Mouse (Mus musculus) kidney, postnatal 0 days (tissue): ENCODE measurements around the gene Selenom. TPM values are rescaled to one million over a fixed set of nuclear protein-coding genes. Genes with fewer than 3 reads are reported as not detected.

ENCODE experiments used
- ATAC-seq: fragments of 200-750 bp; cut with Nextera tagmentation; replicated peaks from 2 replicates; pipeline ENCODE4 v1.8.0; 2017; ENCODE audit warnings: low read depth, moderate number of reproducible peaks, moderate TSS enrichment, moderate library complexity; ENCODE audit not compliant: low FRiP score
- DNase-seq: peaks from one replicate; pipeline ENCODE4 v3.0.0-alpha.2; 2016; ENCODE audit warnings: low spot score
- H3K27ac ChIP-seq: fragments of 300-500 bp; sonication (generic); 2 replicates; pipeline ENCODE4 v1.5.1; 2014; ENCODE audit warnings: mild to moderate bottlenecking
- H3K27me3 ChIP-seq: fragments of 300-500 bp; sonication (generic); 2 replicates; pipeline ENCODE4 v1.6.1; 2014; ENCODE audit warnings: low read length, mixed read lengths; ENCODE audit not compliant: insufficient read depth
- H3K36me3 ChIP-seq: fragments of 300-500 bp; sonication (generic); 2 replicates; pipeline ENCODE4 v1.6.1; 2014; ENCODE audit warnings: low read length, mixed read lengths; ENCODE audit not compliant: insufficient read depth
- H3K4me1 ChIP-seq: fragments of 300-500 bp; sonication (generic); replicated peaks from 2 replicates; pipeline ENCODE4 v1.6.1; 2014; ENCODE audit warnings: antibody characterized with exemption, low read length, mixed read lengths; ENCODE audit not compliant: insufficient read depth
- H3K4me2 ChIP-seq: fragments of 300-500 bp; sonication (generic); 2 replicates; pipeline ENCODE4 v1.6.1; 2014; ENCODE audit warnings: mild to moderate bottlenecking, low read length, moderate library complexity, mixed read lengths
- H3K4me3 ChIP-seq: fragments of 300-500 bp; sonication (generic); replicated peaks from 2 replicates; pipeline ENCODE4 v1.5.1; 2014; ENCODE audit warnings: low read depth, low read length
- H3K9ac ChIP-seq: fragments of 300-500 bp; sonication (generic); 2 replicates; pipeline ENCODE4 v1.6.1; 2014; ENCODE audit warnings: low read depth, low read length
- H3K9me3 ChIP-seq: fragments of 300-500 bp; sonication (generic); replicated peaks from 2 replicates; pipeline ENCODE4 v1.6.1; 2016; ENCODE audit warnings: low read length, inconsistent platforms, mixed read lengths
- CTCF ChIP-seq: IDR thresholded peaks from 2 replicates; pipeline ENCODE4 v1.5.1; 2016; ENCODE audit warnings: antibody characterized with exemption, low read depth, mild to moderate bottlenecking, moderate library complexity
- WGBS: fragments of 180-500 bp; shearing (Covaris S2); extraction: QIAGEN DNeasy Blood & Tissue Kit; methylation state at CpG from one replicate; pipeline ENCODE4 v1.1.7; 2014; 5-methylcytosine and 5-hydroxymethylcytosine counted together
- polyA plus RNA-seq: library from polyadenylated mRNA; unstranded; fragments of >200 nt; fragmentation: Nextera tagmentation; extraction: Ambion mirVana; gene quantifications from 2 replicates; pipeline ENCODE4 v1.2.1, GENCODE M21; 2015

Selenom gene
- polyA plus RNA-seq, 1 experiment from 2014 or later, result 124 TPM

DNA sequence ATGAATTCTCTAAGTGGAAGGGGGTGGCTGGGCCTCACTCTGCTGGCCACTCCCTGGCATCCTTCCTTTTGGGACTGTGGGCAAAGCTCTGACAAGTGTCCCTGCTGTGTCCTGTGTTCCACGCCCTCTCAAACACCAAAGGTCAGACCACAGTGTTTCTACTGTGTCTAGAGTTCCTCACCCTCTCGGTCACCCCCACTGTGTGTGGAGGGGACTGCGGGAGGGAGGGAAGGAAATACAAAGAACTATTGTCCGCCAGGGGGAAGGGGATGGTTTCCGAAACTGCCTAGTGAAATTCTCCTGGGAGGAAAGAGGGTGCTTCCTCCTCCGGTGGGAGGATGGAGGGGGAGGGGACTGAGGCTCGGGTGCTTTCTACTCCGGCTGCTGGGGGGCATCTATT is 20.5 kb downstream of the Selenom start:
- no peak for DNase-seq
- no peak for ATAC-seq

DNA sequence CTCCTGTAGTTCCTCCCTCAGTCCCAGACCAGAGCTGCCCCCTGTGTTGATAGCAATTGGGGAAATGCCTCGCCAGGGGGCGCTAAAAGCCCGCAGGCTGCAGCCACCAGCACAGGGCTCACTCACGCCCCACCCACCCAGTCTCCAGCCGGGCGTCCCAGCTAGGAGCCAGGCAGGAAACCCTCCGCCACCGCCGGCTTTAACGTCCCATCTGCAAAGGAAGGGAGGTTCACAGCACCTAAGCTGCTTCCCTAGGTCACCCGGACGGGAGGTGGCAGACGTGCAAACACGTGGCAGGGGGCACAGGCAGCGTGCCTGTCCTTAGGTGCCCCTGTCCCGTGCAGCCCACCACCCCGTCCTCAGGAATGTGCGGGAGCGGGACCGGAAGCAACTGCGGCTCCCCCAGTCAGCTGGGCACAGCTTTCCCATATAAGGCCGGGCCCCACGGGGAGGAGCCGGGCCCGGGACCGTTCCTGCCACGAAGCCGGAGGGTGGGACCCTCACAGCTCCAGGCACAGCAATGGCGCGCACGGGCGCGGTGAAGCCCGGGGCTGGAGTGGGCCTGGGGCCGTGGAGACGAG is 21.0 kb downstream of the Selenom start:
- H3K9ac ChIP-seq, result peak overlapping the region; percentile 46
- H3K36me3 ChIP-seq, result peaks cover 32% of the 10 kb centered on the region
- H3K27ac ChIP-seq, result peak overlapping the region; percentile 93
- WGBS, result 1% methylated on average over 36 of the region's 36 CpGs
- H3K4me2 ChIP-seq, result peak overlapping the region; percentile 62
- peak; percentile 95 for TF ChIP-seq CTCF
- H3K4me3 ChIP-seq, result peak overlapping the region; percentile 31
- no peaks in the 10 kb centered on the region for H3K9me3 ChIP-seq
- no peaks in the 10 kb centered on the region for H3K27me3 ChIP-seq
- peaks cover 31% of the 10 kb centered on the region for H3K4me1 ChIP-seq
- peak; percentile 97 for DNase-seq
- ATAC-seq, result peak; percentile 74

More for the DNA sequence above, 20.5 kb downstream of the Selenom start:
- TF ChIP-seq CTCF, result no peak
- peak overlapping the region; percentile 93; the same call in 1 of the 2 replicates for H3K27ac ChIP-seq
- H3K9me3 ChIP-seq, result no peaks in the 10 kb centered on the region
- no peaks in the 10 kb centered on the region for H3K27me3 ChIP-seq
- H3K36me3 ChIP-seq, result peaks cover 37% of the 10 kb centered on the region
- H3K4me3 ChIP-seq, result peak overlapping the region; percentile 31; the same call in 1 of the 2 replicates
- 14% methylated on average over 8 of the region's 8 CpGs for WGBS
- peak overlapping the region; percentile 43 for H3K9ac ChIP-seq
- H3K4me1 ChIP-seq, result peaks cover 31% of the 10 kb centered on the region
- peak overlapping the region; percentile 62 for H3K4me2 ChIP-seq

DNA sequence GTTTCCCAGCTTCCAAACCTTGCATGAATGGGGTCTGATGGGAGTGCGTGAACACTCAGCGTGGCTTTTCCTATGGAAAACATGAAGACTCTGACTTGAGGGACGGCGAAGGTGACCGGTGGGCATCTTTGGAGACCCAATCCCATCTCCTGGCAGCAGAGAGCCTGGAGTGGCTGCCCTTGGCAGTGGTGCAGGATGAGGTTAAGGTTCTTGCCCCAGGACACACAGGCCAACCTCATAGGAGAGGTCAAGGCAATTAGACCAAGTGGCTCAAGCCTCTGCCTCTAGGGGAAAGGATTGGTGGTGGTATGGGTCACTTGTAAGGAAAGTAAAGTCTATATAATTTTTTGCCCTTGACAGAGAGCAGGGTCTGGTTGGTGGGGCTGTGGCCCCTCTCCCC is 21.6 kb downstream of the Selenom start:
- TF ChIP-seq CTCF, result no peak
- 31% methylated on average over 5 of the region's 5 CpGs for WGBS
- DNase-seq, result no peak

DNA sequence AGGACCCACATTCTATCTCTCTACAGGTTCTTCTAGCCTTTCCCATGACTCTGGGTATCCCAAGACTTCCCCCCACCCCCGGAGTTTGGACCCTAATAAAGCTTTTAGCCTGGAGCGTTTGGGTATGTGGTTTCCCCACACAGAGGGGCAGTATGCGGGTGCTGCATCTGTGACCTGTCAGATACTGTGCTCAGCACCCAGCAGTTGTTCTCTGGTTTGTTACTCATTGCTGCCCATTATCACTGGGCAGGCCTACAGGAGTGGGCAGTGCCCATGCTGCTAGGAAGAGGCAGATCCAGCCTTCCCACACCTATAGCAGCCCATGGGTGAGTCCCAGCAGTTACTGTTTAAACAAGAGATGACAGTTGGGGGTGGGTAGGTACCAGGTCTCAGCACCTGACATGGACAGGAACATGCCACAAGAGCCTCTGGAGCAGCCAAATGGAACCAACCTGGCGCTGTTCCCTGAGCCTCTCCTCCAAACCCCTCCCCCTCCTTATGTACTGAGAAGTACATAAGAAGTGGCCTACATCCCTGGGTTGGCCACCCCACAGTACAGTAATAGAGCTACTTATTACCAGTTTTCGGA is 22.4 kb downstream of the Selenom start:
- Histone ChIP-seq H3K27me3 (no peaks in the 10 kb centered on the region), H3K9me3 (no peaks in the 10 kb centered on the region), H3K9ac (peak overlapping the region; percentile 24; the same call in 1 of the 2 replicates), H3K4me2 (peak overlapping the region; percentile 62), H3K36me3 (peaks cover 19% of the 10 kb centered on the region), H3K27ac (peak overlapping the region; percentile 93), H3K4me1 (peaks cover 31% of the 10 kb centered on the region), H3K4me3 (peak overlapping the region; percentile 67; the same call in 1 of the 2 replicates)
- ATAC-seq (peak; percentile 74), DNase-seq (peak; percentile 67)
- 60% methylated on average over 5 of the region's 5 CpGs for WGBS
- no peak for TF ChIP-seq CTCF

More for the DNA sequence above, 21.6 kb downstream of the Selenom start:
- H3K9me3 ChIP-seq, result no peaks in the 10 kb centered on the region
- peak overlapping the region; percentile 93 for H3K27ac ChIP-seq
- peak overlapping the region; percentile 62 for H3K4me2 ChIP-seq
- peak overlapping the region; percentile 31 for H3K4me3 ChIP-seq
- H3K36me3 ChIP-seq, result peaks cover 27% of the 10 kb centered on the region
- peak overlapping the region; percentile 46 for H3K9ac ChIP-seq
- no peak for ATAC-seq
- no peaks in the 10 kb centered on the region for H3K27me3 ChIP-seq
- peaks cover 31% of the 10 kb centered on the region for H3K4me1 ChIP-seq

DNA sequence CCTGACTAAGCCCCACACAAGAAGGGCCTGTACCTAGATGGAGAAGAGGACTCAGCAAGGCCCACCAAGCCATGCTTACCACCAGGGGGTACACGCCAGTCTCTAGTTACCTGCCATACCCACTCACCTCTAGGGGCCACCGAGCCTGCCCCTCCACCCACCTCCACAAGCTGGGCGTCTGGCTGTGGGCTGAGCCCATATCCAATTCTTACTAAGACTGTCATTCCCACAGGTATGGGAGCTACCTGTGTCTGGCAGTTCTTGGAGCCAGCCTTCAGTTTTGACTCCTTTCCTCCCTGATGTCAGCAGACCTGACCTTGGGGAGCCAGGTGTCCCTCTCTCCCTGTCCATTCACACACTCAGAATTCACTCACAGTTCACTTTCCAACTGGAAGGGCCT is 23.2 kb downstream of the Selenom start:
- Histone ChIP-seq H3K9me3 (no peaks in the 10 kb centered on the region), H3K9ac (peak overlapping the region; percentile 83), H3K27me3 (no peaks in the 10 kb centered on the region), H3K36me3 (peaks cover 10% of the 10 kb centered on the region; the same call in 1 of the 2 replicates), H3K4me3 (peak overlapping the region; percentile 67), H3K4me1 (peaks cover 31% of the 10 kb centered on the region), H3K27ac (peak overlapping the region; percentile 93), H3K4me2 (peak overlapping the region; percentile 62)
- no peak for ATAC-seq
- DNase-seq, result no peak
- TF ChIP-seq CTCF, result peak; percentile 14; the same call in 1 of the 2 replicates
- WGBS, result 73% methylated on average over 3 of the region's 3 CpGs

DNA sequence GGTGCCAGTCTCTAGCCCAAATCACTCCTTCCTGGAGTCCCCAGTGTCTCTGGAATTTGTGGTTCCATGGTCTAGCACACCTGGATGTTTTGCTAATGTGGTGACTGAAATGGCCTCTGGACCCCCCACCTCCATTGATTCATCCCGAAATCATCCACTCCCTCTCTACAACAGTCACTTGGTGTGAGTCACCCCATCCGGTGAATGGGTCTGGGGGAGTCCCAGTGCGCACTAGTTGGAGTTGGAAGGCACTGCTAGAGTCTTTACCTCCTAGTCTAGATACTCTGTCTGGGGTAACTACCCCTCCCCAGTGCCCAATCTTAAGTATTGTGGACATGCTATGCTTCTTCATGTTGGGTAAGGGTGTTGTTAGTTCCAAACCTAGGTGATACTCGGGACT is 23.9 kb downstream of the Selenom start:
- H3K9me3 ChIP-seq, result no peaks in the 10 kb centered on the region
- no peaks in the 10 kb centered on the region for H3K27me3 ChIP-seq
- peak overlapping the region; percentile 62 for H3K4me2 ChIP-seq
- no peak for TF ChIP-seq CTCF
- H3K4me1 ChIP-seq, result peaks cover 31% of the 10 kb centered on the region
- ATAC-seq, result no peak
- H3K9ac ChIP-seq, result peak overlapping the region; percentile 83
- DNase-seq, result no peak
- WGBS, result 51% methylated on average over 4 of the region's 4 CpGs
- 0 out of 2 replicates have a peak, but pooled peaks cover 5% of the 10 kb centered on the region for H3K36me3 ChIP-seq
- peak overlapping the region; percentile 67 for H3K4me3 ChIP-seq
- peak overlapping the region; percentile 93 for H3K27ac ChIP-seq
